Mouse (Mus musculus) megakaryocyte, embryonic 14.5 days (primary cell): ENCODE measurements at regions not wholly inside any gene's neighbourhood (a gene's known extent, or its start where the extent isn't known, plus 50 kb on each side); places are given as distances from the start of the nearest gene placed in this dataset.

Experiments used
- FLI1 ChIP-seq: IDR thresholded peaks from 2 replicates; pipeline ENCODE4 v1.6.1; 2012; ENCODE audit warnings: low read length, inconsistent platforms, mixed read lengths
- GATA1 ChIP-seq: IDR thresholded peaks from 3 replicates; pipeline ENCODE4 v1.6.1; 2012; ENCODE audit warnings: mixed read lengths, low read length, inconsistent platforms, borderline replicate concordance

DNA sequence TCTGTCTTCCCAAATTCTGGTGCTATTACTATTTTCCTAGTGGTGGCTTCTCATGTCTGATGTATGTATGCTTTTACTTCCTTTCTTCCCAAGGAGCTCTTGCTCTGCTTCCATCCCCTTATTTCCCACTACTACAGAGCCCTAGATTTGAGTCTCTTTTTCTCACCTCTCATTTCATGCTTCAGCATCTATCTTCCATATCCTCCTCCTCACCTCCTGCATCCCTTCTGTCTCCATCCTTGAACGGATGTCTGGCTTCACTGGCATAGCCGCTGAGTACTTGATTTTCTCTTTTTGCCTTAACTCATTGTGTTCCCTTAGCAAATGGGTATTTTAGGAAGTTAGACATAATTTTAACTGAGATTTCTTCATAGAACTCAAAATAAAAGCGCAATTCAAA is 369.5 kb upstream of the Cd180 start:
- no peak for TF ChIP-seq GATA1
- no peak for TF ChIP-seq FLI1
